Mouse (Mus musculus): ENCODE measurements around the gene 9530053A07Rik. TPM values are rescaled to one million over a fixed set of nuclear protein-coding genes. Genes with fewer than 3 reads are reported as not detected.
A peak's percentile ranks its signal among the peaks of the same experiment; 100 is the strongest.
"Not testable (repeated sequence)": the region's sequence is repeated elsewhere in the genome, so short reads cannot be mapped to it uniquely, and the experiment has no call there.

The 9530053A07Rik gene
- polyA plus RNA-seq (2014; fragmentation: Nextera tagmentation; extraction: Ambion mirVana), result not detected in 2 replicates

DNA sequence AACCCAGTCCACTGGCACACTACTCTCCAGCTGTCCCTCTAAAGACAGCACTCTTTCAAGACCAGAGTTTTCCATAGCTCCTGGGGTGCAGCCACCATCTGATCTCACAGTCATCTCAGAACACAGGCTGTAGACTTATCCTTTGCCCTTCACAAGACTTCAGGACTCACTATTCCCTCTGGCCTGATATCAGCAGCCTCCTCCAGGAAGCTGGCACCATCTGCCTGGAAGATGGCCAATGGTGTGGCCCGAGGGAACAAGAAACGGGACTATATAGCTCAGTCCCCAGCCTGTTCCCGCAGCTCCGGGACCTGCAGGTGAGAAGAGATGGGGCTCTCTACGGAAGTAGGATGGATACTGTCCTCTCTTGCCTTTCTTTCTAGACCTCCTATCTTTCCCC lies at the start of gene 9530053A07Rik:
Gene 9530053A07Rik (plus strand): TSS at position 301 of the 400 bp plus-strand sequence.
- H3K36me3 ChIP-seq (ENCODE audit: control insufficient read depth, insufficient read depth, low read length), result no peaks in the 10 kb centered on the region
- no peak within 1 kb of the TSS for H3K4me3 ChIP-seq (ENCODE audit: low read depth, low read length)
- no peak for ATAC-seq (replicated peaks; ENCODE audit: low FRiP score)
- no peak within 1 kb of the TSS for H3K9ac ChIP-seq (ENCODE audit: low read depth, low read length)
- 79% methylated on average over 5 of the region's 5 CpGs for WGBS
- H3K4me2 ChIP-seq, result no peak within 1 kb of the TSS
- H3K27me3 ChIP-seq (replicated peaks; ENCODE audit: control insufficient read depth, insufficient read depth, low read length), result no peaks in the 10 kb centered on the region
- no peak within 1 kb of the TSS for H3K27ac ChIP-seq (ENCODE audit: low read depth, low read length)
- no peaks in the 10 kb centered on the region for H3K9me3 ChIP-seq (ENCODE audit: control insufficient read depth, low read length)
- no peak for DNase-seq (ENCODE audit: low spot score)
- H3K4me1 ChIP-seq (replicated peaks; ENCODE audit: control insufficient read depth, insufficient read depth, low read length), result no peaks in the 10 kb centered on the region

DNA sequence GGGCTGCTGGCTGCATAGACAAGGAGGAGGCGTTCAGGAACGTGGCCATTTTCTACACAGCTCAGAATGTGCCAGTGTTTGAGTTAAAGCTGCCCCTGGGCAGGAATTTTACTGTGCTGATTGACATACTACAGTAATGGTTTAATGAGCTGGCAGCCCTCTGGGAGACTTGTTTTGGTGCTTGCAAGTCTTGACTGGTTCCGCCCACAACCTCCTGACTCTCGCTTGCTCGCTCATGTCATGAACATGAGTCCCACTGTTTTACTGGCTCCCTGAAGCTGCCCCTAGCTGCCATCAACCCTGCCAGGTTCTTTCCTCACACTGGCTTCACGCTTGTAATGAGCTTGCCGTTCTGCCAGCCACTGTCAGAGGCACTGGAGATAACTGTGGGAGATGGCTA lies 45.1 kb upstream of the 9530053A07Rik start:
- Histone ChIP-seq H3K27ac (ENCODE audit: low read depth, low read length) (no peak overlapping the region), H3K9me3 (ENCODE audit: control insufficient read depth, low read length) (no peaks in the 10 kb centered on the region), H3K9ac (ENCODE audit: low read depth, low read length) (no peak overlapping the region), H3K4me3 (ENCODE audit: low read depth, low read length) (no peak overlapping the region), H3K36me3 (ENCODE audit: control insufficient read depth, insufficient read depth, low read length) (no peaks in the 10 kb centered on the region), H3K27me3 (replicated peaks; ENCODE audit: control insufficient read depth, insufficient read depth, low read length) (no peaks in the 10 kb centered on the region), H3K4me1 (replicated peaks; ENCODE audit: control insufficient read depth, insufficient read depth, low read length) (no peaks in the 10 kb centered on the region), H3K4me2 (no peak overlapping the region)
- ATAC-seq (replicated peaks; ENCODE audit: low FRiP score) (no peak), DNase-seq (ENCODE audit: low spot score) (no peak)
- 74% methylated on average over 7 of the region's 7 CpGs for WGBS

DNA sequence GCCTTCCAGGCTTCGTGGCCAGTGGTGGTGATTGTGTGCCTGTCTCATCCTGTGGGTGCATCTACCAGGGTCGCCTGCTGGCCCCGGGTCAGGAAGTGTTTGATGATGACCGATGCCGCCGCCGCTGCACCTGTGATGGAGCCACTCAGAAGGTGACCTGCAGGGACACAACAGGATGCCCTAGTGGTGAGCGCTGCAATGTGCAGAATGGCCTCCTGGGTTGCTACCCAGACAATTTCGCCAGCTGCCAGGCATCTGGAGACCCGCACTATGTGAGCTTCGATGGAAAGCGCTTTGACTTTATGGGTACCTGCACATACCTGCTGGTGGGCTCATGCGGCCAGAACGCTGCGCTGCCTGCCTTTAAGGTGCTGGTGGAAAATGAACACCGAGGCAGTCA lies 43.0 kb upstream of the 9530053A07Rik start:
- no peak for ATAC-seq (replicated peaks; ENCODE audit: low FRiP score)
- Histone ChIP-seq H3K27ac (ENCODE audit: low read depth, low read length) (no peak overlapping the region), H3K4me2 (no peak overlapping the region)

DNA sequence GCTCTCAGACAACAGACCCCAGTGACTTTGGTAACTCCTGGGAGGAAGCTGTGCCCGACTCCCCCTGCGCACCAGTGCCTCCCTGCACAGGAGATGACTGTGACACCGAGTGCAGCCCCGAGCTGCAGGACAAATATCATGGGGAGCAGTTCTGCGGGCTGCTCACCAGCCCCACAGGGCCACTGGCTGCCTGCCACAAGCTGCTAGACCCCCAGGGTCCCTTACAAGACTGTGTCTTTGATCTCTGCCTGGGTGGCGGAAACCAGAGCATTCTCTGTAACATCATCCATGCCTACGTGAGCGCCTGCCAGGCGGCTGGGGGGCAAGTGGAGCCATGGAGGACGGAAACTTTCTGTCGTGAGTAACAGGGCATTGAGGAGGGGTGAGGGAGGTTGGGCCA lies 35.7 kb upstream of the 9530053A07Rik start:
- ATAC-seq (replicated peaks; ENCODE audit: low FRiP score) (no peak), DNase-seq (ENCODE audit: low spot score) (no peak)
- H3K4me3 ChIP-seq (ENCODE audit: low read depth, low read length), result no peak overlapping the region
- no peak overlapping the region for H3K27ac ChIP-seq (ENCODE audit: low read depth, low read length)
- WGBS, result 41% methylated on average over 11 of the region's 11 CpGs
- H3K9me3 ChIP-seq (ENCODE audit: control insufficient read depth, low read length), result no peaks in the 10 kb centered on the region
- no peaks in the 10 kb centered on the region for H3K4me1 ChIP-seq (replicated peaks; ENCODE audit: control insufficient read depth, insufficient read depth, low read length)
- H3K9ac ChIP-seq (ENCODE audit: low read depth, low read length), result no peak overlapping the region
- no peak overlapping the region for H3K4me2 ChIP-seq
- H3K36me3 ChIP-seq (ENCODE audit: control insufficient read depth, insufficient read depth, low read length), result no peaks in the 10 kb centered on the region
- H3K27me3 ChIP-seq (replicated peaks; ENCODE audit: control insufficient read depth, insufficient read depth, low read length), result no peaks in the 10 kb centered on the region

More for the DNA sequence above, 43.0 kb upstream of the 9530053A07Rik start:
- Histone ChIP-seq H3K36me3 (ENCODE audit: control insufficient read depth, insufficient read depth, low read length) (no peaks in the 10 kb centered on the region), H3K9me3 (ENCODE audit: control insufficient read depth, low read length) (no peaks in the 10 kb centered on the region), H3K4me3 (ENCODE audit: low read depth, low read length) (no peak overlapping the region), H3K9ac (ENCODE audit: low read depth, low read length) (no peak overlapping the region), H3K4me1 (replicated peaks; ENCODE audit: control insufficient read depth, insufficient read depth, low read length) (no peaks in the 10 kb centered on the region), H3K27me3 (replicated peaks; ENCODE audit: control insufficient read depth, insufficient read depth, low read length) (no peaks in the 10 kb centered on the region)
- DNase-seq (ENCODE audit: low spot score), result no peak
- 76% methylated on average over 16 of the region's 16 CpGs for WGBS

DNA sequence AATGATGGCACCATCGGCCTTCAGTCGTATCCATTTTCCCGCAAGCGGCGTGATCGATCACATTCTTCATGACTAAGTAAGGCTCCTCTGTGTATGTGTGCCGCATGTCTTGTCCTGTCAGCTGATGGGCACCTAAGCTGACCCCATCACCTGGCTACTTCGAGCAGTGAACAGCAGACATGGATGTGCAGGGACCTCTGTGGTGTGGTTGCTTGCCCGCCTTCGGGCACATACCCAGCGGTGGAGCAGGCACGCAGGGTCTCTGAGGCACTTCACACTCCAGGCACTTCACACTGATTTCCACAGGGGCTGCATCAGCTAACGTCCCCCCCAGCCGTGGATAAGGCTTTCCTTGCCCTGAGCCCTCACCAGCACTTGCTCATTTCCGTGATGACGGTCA lies 30.2 kb upstream of the 9530053A07Rik start:
- H3K36me3 ChIP-seq (ENCODE audit: control insufficient read depth, insufficient read depth, low read length), result no peaks in the 10 kb centered on the region
- H3K4me3 ChIP-seq (ENCODE audit: low read depth, low read length), result no peak overlapping the region
- H3K4me2 ChIP-seq, result no peak overlapping the region
- no peak overlapping the region for H3K27ac ChIP-seq (ENCODE audit: low read depth, low read length)
- H3K9me3 ChIP-seq (ENCODE audit: control insufficient read depth, low read length), result peaks cover 5% of the 10 kb centered on the region; the same call in 1 of the 2 replicates
- no peak overlapping the region for H3K9ac ChIP-seq (ENCODE audit: low read depth, low read length)
- no peaks in the 10 kb centered on the region for H3K27me3 ChIP-seq (replicated peaks; ENCODE audit: control insufficient read depth, insufficient read depth, low read length)
- DNase-seq (ENCODE audit: low spot score) (no peak), ATAC-seq (replicated peaks; ENCODE audit: low FRiP score) (no peak)
- WGBS, result 93% methylated on average over 16 of the region's 16 CpGs
- no peaks in the 10 kb centered on the region for H3K4me1 ChIP-seq (replicated peaks; ENCODE audit: control insufficient read depth, insufficient read depth, low read length)

DNA sequence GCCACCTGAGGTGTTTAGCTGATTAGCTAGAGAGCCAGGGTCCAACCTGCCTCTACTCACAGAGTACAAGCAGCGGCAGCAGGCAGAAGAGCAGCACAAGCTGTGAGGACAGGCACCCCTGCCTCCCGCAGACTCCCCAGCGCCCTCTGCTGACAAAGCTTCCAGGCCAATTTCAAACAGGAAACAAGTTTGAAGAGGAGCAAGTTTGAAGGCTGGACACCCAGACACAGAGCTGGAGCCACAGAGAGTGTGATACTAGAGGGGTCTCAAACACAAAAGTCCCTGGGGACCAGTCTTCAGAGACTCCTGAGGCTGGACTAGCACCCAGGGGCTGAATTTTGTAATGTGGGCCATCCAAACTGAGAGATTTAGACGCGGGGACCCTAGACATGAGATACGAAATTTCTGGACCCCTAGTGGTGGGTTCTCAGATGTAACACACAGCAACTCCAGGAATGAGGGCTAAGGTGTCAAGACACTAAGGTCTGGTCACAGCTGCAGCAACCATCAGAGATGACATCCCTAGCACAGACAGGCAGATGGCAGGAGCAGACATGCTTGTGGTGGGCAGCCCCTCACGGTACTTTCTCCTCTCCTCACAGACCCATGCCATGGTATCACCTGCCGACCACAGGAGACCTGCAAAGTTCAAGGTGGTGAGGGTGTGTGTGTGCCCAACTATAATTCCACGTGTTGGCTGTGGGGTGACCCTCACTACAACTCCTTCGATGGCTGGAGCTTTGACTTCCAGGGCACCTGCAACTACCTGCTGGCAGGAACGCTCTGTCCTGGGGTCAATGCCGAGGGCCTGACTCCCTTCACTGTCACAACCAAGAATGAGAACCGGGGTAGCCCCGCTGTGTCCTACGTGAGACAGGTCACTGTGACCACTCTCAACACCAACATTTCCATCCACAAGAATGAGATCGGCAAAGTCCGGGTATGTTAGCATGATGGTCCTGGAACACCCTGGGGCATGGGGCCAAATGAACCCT lies 28.4 kb upstream of the 9530053A07Rik start:
- Histone ChIP-seq H3K4me3 (ENCODE audit: low read depth, low read length) (no peak overlapping the region), H3K27me3 (replicated peaks; ENCODE audit: control insufficient read depth, insufficient read depth, low read length) (peaks cover 8% of the 10 kb centered on the region), H3K4me1 (replicated peaks; ENCODE audit: control insufficient read depth, insufficient read depth, low read length) (no peaks in the 10 kb centered on the region), H3K9me3 (ENCODE audit: control insufficient read depth, low read length) (peaks cover 5% of the 10 kb centered on the region; the same call in 1 of the 2 replicates), H3K4me2 (no peak overlapping the region), H3K36me3 (ENCODE audit: control insufficient read depth, insufficient read depth, low read length) (no peaks in the 10 kb centered on the region), H3K9ac (ENCODE audit: low read depth, low read length) (no peak overlapping the region), H3K27ac (ENCODE audit: low read depth, low read length) (no peak overlapping the region)
- ATAC-seq (replicated peaks; ENCODE audit: low FRiP score) (no peak), DNase-seq (ENCODE audit: low spot score) (no peak)
- WGBS, result 64% methylated on average over 17 of the region's 17 CpGs

DNA sequence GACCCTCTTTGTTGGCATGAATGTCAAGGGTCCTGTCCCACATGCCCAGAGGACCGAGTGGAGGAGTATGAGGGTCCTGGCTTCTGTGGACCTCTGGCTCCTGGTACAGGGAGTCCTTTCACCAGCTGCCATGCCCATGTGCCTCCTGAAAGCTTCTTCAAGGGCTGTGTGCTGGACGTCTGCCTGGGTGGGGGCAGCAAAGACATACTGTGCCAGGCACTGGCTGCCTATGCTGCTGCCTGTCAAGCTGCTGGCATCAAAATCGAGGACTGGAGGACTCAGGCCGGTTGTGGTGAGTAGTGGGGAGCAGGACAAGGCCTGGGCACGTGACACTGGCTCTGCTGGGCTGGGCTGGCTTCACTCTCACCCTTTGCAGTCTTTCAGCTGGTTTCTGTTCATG lies 26.3 kb upstream of the 9530053A07Rik start:
- H3K36me3 ChIP-seq (ENCODE audit: control insufficient read depth, insufficient read depth, low read length); ATAC-seq (replicated peaks; ENCODE audit: low FRiP score); H3K4me2 ChIP-seq; H3K9me3 ChIP-seq (ENCODE audit: control insufficient read depth, low read length); H3K27me3 ChIP-seq (replicated peaks; ENCODE audit: control insufficient read depth, insufficient read depth, low read length); H3K27ac ChIP-seq (ENCODE audit: low read depth, low read length); H3K4me1 ChIP-seq (replicated peaks; ENCODE audit: control insufficient read depth, insufficient read depth, low read length); H3K9ac ChIP-seq (ENCODE audit: low read depth, low read length); H3K4me3 ChIP-seq (ENCODE audit: low read depth, low read length); DNase-seq (ENCODE audit: low spot score): not testable (repeated sequence)
- 33% methylated on average over 5 of the region's 5 CpGs for WGBS

DNA sequence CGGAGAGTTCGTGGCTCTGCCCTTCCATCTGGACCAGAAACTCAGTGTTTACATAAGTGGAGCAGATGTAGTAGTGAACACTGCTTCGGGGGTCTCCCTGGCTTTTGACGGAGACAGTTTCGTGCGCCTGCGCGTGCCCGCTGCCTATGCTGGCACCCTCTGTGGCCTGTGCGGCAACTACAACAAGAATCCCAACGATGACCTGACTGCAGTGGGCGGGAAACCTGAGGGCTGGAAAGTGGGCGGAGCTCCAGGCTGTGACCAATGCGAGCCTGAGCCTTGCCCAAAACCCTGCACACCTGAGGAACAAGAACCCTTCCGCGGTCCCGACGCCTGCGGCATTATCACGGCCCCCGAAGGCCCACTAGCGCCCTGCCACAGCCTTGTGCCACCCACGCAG lies 24.6 kb upstream of the 9530053A07Rik start:
- Histone ChIP-seq H3K9ac (ENCODE audit: low read depth, low read length) (no peak overlapping the region), H3K27me3 (replicated peaks; ENCODE audit: control insufficient read depth, insufficient read depth, low read length) (peaks cover 8% of the 10 kb centered on the region), H3K4me2 (peak overlapping the region; percentile 39), H3K9me3 (ENCODE audit: control insufficient read depth, low read length) (no peaks in the 10 kb centered on the region), H3K27ac (ENCODE audit: low read depth, low read length) (no peak overlapping the region), H3K4me1 (replicated peaks; ENCODE audit: control insufficient read depth, insufficient read depth, low read length) (no peaks in the 10 kb centered on the region), H3K4me3 (ENCODE audit: low read depth, low read length) (no peak overlapping the region), H3K36me3 (ENCODE audit: control insufficient read depth, insufficient read depth, low read length) (no peaks in the 10 kb centered on the region)
- ATAC-seq (replicated peaks; ENCODE audit: low FRiP score) (no peak), DNase-seq (ENCODE audit: low spot score) (no peak)
- 11% methylated on average over 23 of the region's 23 CpGs for WGBS

DNA sequence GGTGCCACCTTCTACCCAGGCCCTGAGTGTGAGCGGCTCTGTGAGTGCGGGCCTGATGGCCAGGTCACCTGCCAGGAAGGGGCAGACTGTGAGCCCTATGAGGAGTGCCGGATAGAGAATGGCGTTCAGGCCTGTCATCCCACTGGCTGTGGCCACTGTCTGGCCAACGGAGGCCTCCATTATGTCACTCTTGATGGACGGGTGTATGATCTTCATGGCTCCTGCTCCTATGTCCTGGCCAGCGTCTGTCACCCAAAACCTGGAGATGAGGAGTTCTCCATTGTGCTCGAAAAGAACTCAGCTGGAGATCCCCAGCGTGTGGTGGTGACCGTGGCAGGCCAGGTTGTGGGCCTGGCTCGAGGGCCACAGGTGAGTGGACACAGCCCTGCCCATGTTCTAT lies 23.0 kb upstream of the 9530053A07Rik start:
- Histone ChIP-seq H3K9ac (ENCODE audit: low read depth, low read length) (no peak overlapping the region), H3K36me3 (ENCODE audit: control insufficient read depth, insufficient read depth, low read length) (no peaks in the 10 kb centered on the region), H3K4me2 (no peak overlapping the region), H3K9me3 (ENCODE audit: control insufficient read depth, low read length) (no peaks in the 10 kb centered on the region), H3K27ac (ENCODE audit: low read depth, low read length) (no peak overlapping the region), H3K4me3 (ENCODE audit: low read depth, low read length) (no peak overlapping the region), H3K27me3 (replicated peaks; ENCODE audit: control insufficient read depth, insufficient read depth, low read length) (peaks cover 8% of the 10 kb centered on the region), H3K4me1 (replicated peaks; ENCODE audit: control insufficient read depth, insufficient read depth, low read length) (no peaks in the 10 kb centered on the region)
- ATAC-seq (replicated peaks; ENCODE audit: low FRiP score) (no peak), DNase-seq (ENCODE audit: low spot score) (no peak)
- 84% methylated on average over 11 of the region's 11 CpGs for WGBS
